Mouse (Mus musculus): ENCODE data around the gene Adck1. TPM values are rescaled to one million over a fixed set of nuclear protein-coding genes. Genes with fewer than 3 reads are reported as not detected.

Adck1 gene
- polyA plus RNA-seq, 1 experiment from 2014 or later, result 31.0 TPM

Other genes with a start within 250 kb of the Adck1 start
- gene Gm10436, start 178.4 kb upstream of the Adck1 start, polyA plus RNA-seq (2015; fragmentation: Nextera tagmentation; extraction: Ambion mirVana), result not detected in 2 replicates
- not detected in 2 replicates for gene Gm8332, start 110.5 kb upstream of the Adck1 start, polyA plus RNA-seq (2015; fragmentation: Nextera tagmentation; extraction: Ambion mirVana)
- not detected in 2 replicates for gene Gm5662, start 86.1 kb upstream of the Adck1 start, polyA plus RNA-seq (2015; fragmentation: Nextera tagmentation; extraction: Ambion mirVana)
- gene Gm5039, start 36.5 kb upstream of the Adck1 start, polyA plus RNA-seq (2015; fragmentation: Nextera tagmentation; extraction: Ambion mirVana), result not detected in 2 replicates